Mouse (Mus musculus) liver, embryonic 11.5 days (tissue): ENCODE results near the gene Scfd2. TPM values are rescaled to one million over a fixed set of nuclear protein-coding genes. Genes with fewer than 3 reads are reported as not detected.

ENCODE experiments used
- ATAC-seq: fragments of 200-750 bp; cut with Nextera tagmentation; replicated peaks from 2 replicates; pipeline ENCODE4 v1.8.0; 2017; ENCODE audit warnings: moderate number of reproducible peaks, mild to moderate bottlenecking, moderate TSS enrichment, moderate library complexity; ENCODE audit not compliant: low FRiP score
- DNase-seq: peaks from one replicate; pipeline ENCODE4 v3.0.0-alpha.2; 2017; ENCODE audit warnings: low spot score
- H3K27ac ChIP-seq: fragments of 300-500 bp; sonication (generic); 2 replicates; pipeline ENCODE4 v1.5.1; 2014; ENCODE audit warnings: mild to moderate bottlenecking, low read depth, low read length, control low read depth
- H3K27me3 ChIP-seq: fragments of 300-500 bp; sonication (generic); replicated peaks from 2 replicates; pipeline ENCODE4 v1.6.1; 2014; ENCODE audit warnings: low read length, mixed read lengths; ENCODE audit not compliant: control insufficient read depth, insufficient read depth
- H3K36me3 ChIP-seq: fragments of 300-500 bp; sonication (generic); 2 replicates; pipeline ENCODE4 v1.6.1; 2014; ENCODE audit warnings: mild to moderate bottlenecking, low read length, moderate library complexity, mixed read lengths; ENCODE audit not compliant: control insufficient read depth, insufficient read depth
- H3K4me1 ChIP-seq: fragments of 300-500 bp; sonication (generic); replicated peaks from 2 replicates; pipeline ENCODE4 v1.6.1; 2014; ENCODE audit warnings: low read length, mixed read lengths; ENCODE audit not compliant: control insufficient read depth, insufficient read depth
- H3K4me2 ChIP-seq: fragments of 300-500 bp; sonication (generic); 2 replicates; pipeline ENCODE4 v1.6.1; 2014; ENCODE audit warnings: mild to moderate bottlenecking, control low read depth, moderate library complexity
- H3K4me3 ChIP-seq: fragments of 300-500 bp; sonication (generic); 2 replicates; pipeline ENCODE4 v1.5.1; 2014; ENCODE audit warnings: low read depth, low read length, control low read depth
- H3K9ac ChIP-seq: fragments of 300-500 bp; sonication (generic); 2 replicates; pipeline ENCODE4 v1.6.1; 2014; ENCODE audit warnings: low read depth, low read length, control low read depth
- H3K9me3 ChIP-seq: fragments of 300-500 bp; sonication (generic); 2 replicates; pipeline ENCODE4 v1.6.1; 2016; ENCODE audit warnings: low read length, inconsistent platforms, mixed read lengths; ENCODE audit not compliant: control insufficient read depth
- WGBS: fragments of 180-500 bp; shearing (Covaris S2); extraction: QIAGEN DNeasy Blood & Tissue Kit; methylation state at CpG from one replicate; pipeline ENCODE4 v1.1.7; 2014; 5-methylcytosine and 5-hydroxymethylcytosine counted together
- polyA plus RNA-seq: library from polyadenylated mRNA; unstranded; fragments of >200 nt; fragmentation: Nextera tagmentation; extraction: Ambion mirVana; gene quantifications from 2 replicates; pipeline ENCODE4 v1.2.1, GENCODE M21; 2014

Scfd2 gene
- polyA plus RNA-seq, 1 experiment from 2014 or later, result 20.7 TPM

DNA sequence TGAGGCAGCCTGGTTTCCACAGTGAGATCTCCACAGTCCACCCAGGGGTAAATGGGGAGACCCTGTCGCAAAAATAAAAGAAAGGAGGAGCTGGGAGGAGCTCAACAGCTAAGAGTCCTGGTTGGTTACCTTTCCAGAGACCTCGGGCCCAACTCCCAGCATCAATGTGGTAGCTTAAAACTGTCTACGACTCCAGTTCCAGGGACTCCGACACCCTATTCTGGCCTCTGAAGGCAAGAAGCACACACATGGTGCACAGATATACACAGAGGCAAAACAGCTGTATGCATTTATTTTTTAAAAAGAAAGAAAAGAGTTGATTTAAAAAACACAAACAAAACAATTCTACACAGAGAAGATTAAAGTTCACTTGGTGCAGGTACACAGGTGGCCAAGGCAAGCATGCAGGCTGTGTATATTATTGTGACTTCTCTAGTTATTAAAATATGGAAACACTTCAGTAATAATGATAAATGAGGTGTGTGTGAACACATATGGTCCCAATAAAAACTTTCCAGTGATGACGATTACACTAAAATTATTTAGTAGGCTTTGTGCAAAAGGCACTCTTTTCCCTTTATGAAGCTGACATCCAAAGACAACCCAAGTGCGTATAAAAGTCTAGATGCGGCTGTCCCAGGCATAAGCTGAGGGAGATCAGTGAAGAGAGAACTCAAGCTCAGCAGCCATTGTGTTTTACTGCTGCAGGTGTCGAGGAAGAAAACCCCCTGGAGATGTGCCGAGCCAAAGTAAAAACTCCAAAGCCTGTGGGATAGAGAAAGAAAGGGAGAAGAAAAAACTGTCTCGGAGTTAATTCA, 83.8 kb downstream of the Scfd2 start:
- no peak overlapping the region for H3K27ac ChIP-seq
- no peaks in the 10 kb centered on the region for H3K4me1 ChIP-seq
- no peak for ATAC-seq
- no peak overlapping the region for H3K9ac ChIP-seq
- H3K4me2 ChIP-seq, result no peak overlapping the region
- no peak for DNase-seq
- 78% methylated on average over 10 of the region's 10 CpGs for WGBS
- no peaks in the 10 kb centered on the region for H3K9me3 ChIP-seq
- H3K36me3 ChIP-seq, result no peaks in the 10 kb centered on the region
- no peak overlapping the region for H3K4me3 ChIP-seq
- H3K27me3 ChIP-seq, result no peaks in the 10 kb centered on the region

DNA sequence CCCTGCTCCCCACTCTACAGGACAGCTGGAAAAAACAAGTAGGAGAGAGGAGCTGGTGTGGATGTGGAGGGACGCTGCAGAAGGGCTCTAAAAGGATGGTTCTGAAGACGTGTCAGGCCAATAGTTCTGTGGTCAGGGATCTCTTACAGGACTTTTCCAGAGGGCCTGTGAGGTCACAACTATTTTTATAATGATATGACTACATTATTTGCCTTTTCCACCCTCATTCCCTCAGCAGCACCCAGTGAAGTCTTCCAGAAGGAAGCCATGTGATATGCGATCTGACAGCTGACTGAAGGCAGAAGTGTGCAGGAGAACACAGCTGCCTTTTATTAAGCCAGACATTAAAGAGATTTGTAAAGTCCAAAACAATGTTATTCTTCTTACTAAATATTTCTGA, 85.7 kb downstream of the Scfd2 start:
- Histone ChIP-seq H3K4me2 (no peak overlapping the region), H3K9ac (no peak overlapping the region), H3K27me3 (no peaks in the 10 kb centered on the region), H3K4me1 (no peaks in the 10 kb centered on the region), H3K9me3 (no peaks in the 10 kb centered on the region), H3K4me3 (no peak overlapping the region), H3K36me3 (no peaks in the 10 kb centered on the region), H3K27ac (no peak overlapping the region)
- 68% methylated on average over 3 of the region's 3 CpGs for WGBS
- no peak for DNase-seq
- ATAC-seq, result no peak

DNA sequence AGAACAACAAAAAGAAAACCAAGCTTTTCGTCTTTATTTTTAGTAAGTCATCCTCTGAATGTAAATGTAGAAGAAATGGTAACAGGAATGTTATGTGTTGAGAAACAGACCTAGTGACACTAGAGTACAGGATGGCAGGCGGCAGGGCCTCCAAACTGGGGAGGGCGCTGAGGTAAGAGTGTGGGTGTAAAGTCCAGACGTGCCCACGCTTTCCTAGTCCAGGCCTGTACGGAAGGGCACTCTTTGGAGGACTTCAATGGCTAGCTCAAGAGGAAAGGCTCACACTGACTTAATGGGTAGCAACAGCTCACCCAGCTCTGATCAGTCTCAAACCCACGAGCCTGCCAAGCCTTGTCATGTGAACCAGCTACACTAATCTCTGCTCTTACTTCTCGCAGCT, 93.2 kb downstream of the Scfd2 start:
- 83% methylated on average over 8 of the region's 8 CpGs for WGBS
- Histone ChIP-seq H3K27ac (no peak overlapping the region), H3K4me1 (no peaks in the 10 kb centered on the region), H3K4me2 (no peak overlapping the region), H3K9ac (no peak overlapping the region), H3K4me3 (no peak overlapping the region), H3K27me3 (no peaks in the 10 kb centered on the region), H3K36me3 (no peaks in the 10 kb centered on the region), H3K9me3 (no peaks in the 10 kb centered on the region)
- ATAC-seq (no peak), DNase-seq (no peak)

DNA sequence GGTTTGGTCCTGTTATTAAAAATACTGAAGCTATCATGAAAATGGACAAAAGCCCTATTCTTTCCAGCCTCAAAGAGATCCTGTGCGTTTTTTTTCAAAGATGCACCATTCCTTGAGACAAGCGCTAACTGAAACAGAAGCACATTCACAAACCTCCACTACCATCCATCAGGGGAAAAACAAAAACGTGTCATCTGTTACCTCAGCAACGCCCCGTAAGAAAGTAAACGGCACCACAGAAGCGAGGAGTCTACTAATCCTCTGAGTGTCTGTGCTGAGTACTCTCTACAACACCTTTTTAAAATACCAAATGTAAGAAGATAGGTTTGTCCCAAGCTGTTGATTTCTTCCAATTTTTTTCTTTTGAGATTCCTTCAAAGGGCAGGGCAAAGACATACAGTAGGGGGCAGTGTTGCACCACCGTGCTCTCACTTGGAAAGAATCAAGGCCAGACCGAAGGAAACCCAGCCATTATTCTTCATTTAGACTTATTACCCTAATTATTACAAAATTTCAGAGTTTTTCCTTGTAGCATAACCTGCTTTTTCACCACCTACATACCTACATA, 97.9 kb downstream of the Scfd2 start:
- ATAC-seq (no peak), DNase-seq (peak; percentile 52)
- no peaks in the 10 kb centered on the region for H3K4me1 ChIP-seq
- no peaks in the 10 kb centered on the region for H3K9me3 ChIP-seq
- no peaks in the 10 kb centered on the region for H3K36me3 ChIP-seq
- H3K4me3 ChIP-seq, result no peak overlapping the region
- no peaks in the 10 kb centered on the region for H3K27me3 ChIP-seq
- H3K4me2 ChIP-seq, result no peak overlapping the region
- H3K9ac ChIP-seq, result no peak overlapping the region
- 37% methylated on average over 9 of the region's 9 CpGs for WGBS
- no peak overlapping the region for H3K27ac ChIP-seq

DNA sequence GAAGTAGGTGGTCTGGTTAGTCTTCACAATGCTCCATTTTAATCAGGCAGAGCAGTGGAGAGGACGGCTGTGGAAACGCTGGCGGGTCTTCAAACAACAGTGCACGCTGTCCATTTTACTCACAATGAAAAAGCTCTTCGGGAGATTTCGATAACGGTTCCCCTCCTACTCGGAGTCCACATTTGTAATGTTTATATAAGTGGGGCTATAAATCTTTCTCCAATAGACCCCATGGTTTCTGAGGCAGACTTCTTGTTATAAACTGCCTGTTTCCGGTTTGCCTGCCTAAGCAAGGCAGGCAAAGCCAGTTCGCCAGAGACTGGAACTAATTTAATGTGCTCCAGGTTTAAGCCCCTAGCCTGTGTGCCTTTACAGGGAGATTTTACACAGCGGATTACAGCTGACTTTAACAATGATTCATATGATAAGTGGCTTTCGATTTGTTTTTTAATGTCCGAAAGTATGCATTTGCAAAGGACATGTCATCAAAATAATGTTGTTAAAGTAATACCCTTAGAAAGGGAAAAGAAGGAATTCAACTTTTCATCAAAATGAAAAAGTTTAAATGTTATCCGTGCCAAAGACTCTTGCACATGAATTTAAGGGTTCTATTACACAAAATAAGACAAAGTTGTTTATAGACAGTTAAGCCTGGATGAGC, 98.5 kb downstream of the Scfd2 start:
- Histone ChIP-seq H3K4me1 (no peaks in the 10 kb centered on the region), H3K9me3 (no peaks in the 10 kb centered on the region), H3K4me3 (no peak overlapping the region), H3K27ac (no peak overlapping the region), H3K36me3 (no peaks in the 10 kb centered on the region), H3K9ac (no peak overlapping the region), H3K27me3 (no peaks in the 10 kb centered on the region), H3K4me2 (no peak overlapping the region)
- ATAC-seq, result no peak
- DNase-seq, result no peak
- 62% methylated on average over 14 of the region's 14 CpGs for WGBS

DNA sequence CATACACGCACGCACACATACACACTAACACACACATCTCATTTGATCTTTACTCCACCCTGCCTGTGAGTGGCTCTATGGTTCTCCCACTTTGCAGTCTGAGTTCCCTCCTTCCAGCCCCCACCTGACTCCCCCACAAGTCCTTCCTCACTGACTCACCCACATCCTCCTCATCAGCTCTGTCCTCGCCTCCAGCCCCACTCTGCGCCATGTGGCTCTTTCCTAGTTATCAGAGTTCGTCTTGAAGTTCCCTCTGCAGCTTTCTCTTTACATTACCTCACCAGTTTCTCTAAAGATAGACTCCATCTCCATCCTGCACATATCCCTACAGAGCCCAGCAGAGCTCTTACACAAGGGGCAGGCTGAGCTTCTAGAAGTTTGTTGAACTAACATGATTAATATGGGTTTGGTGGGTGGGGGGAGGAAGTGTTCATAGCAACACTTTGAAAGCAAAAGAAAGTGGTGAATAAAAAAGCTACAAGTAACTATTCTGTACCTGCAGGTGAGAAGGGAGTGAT, 110.9 kb downstream of the Scfd2 start:
- H3K27ac ChIP-seq, result no peak overlapping the region
- no peaks in the 10 kb centered on the region for H3K36me3 ChIP-seq
- 64% methylated on average over 5 of the region's 5 CpGs for WGBS
- no peak for DNase-seq
- H3K4me2 ChIP-seq, result no peak overlapping the region
- no peaks in the 10 kb centered on the region for H3K9me3 ChIP-seq
- no peaks in the 10 kb centered on the region for H3K27me3 ChIP-seq
- no peak for ATAC-seq
- no peaks in the 10 kb centered on the region for H3K4me1 ChIP-seq
- H3K9ac ChIP-seq, result no peak overlapping the region
- H3K4me3 ChIP-seq, result no peak overlapping the region

DNA sequence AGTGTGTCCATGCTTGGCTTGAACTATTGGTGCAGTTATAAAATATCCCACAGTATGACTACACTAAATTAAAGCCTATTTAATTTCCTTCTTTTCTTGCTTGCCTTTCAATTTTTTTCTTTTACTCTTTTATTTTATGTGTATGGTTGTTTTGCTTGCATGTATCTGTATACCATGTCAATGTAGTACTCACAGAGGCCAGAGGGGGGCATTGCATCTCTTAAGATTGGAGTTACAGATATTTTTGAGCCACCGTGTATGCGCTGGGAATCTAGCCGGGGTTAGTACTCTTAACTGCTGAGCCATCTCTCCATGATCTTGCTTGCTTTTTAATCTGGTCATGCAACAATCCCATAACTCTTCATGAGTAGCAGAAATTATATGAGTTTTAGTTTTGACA, 119.0 kb downstream of the Scfd2 start:
- WGBS, result 91% methylated on average over 3 of the region's 3 CpGs
- DNase-seq (no peak), ATAC-seq (no peak)
- Histone ChIP-seq H3K36me3 (no peaks in the 10 kb centered on the region), H3K9ac (no peak overlapping the region), H3K27me3 (no peaks in the 10 kb centered on the region), H3K27ac (no peak overlapping the region), H3K4me3 (no peak overlapping the region), H3K4me2 (no peak overlapping the region), H3K4me1 (no peaks in the 10 kb centered on the region), H3K9me3 (no peaks in the 10 kb centered on the region)

DNA sequence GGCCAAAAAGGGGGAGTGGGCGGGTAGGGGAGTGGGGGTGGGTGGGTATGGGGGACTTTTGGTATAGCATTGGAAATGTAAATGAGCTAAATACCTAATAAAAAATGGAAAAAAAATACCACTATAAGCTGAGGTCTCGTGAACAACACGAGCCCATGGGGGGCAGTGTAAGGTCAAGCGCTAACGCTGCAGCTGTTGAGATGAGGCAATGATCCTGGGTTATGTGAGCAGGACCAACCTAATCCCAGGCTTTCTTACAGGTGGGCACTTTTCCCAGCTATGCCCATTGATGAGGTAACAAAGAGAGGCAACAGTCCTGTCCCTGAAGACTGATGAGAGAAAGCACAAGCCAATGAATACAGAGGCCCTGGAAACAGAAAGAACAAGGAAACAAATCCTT, 126.7 kb downstream of the Scfd2 start:
- H3K4me1 ChIP-seq, result peaks cover 9% of the 10 kb centered on the region

More for the DNA sequence above, 126.7 kb downstream of the Scfd2 start:
- 91% methylated on average over 4 of the region's 5 CpGs for WGBS
- Histone ChIP-seq H3K4me3 (no peak overlapping the region), H3K27me3 (no peaks in the 10 kb centered on the region), H3K4me2 (no peak overlapping the region), H3K9ac (no peak overlapping the region), H3K9me3 (no peaks in the 10 kb centered on the region), H3K36me3 (no peaks in the 10 kb centered on the region), H3K27ac (no peak overlapping the region)
- ATAC-seq (no peak), DNase-seq (no peak)
